15 mouse cellular contexts compared by ENCODE assay signal in genomic region chr15:69923833-69924232, GRCm38 (mm10).
DNase-seq lines count a peak whose midpoint lies in the region; ATAC-seq and TF ChIP-seq lines count a peak whose summit lies in the region.
"Had no signal": no experiment of that assay in that cellular context is flagged by ENCODE, and none has a peak within 500 bp of the region (broad histone marks: within the 10 kb centered on the region; RNA-seq: fewer than 3 reads in every experiment).

No protein-coding gene starts in this region.

- H3K9ac ChIP-seq in forebrain, embryonic 16.5 days (replicated peaks; ENCODE audit: low read depth, low read length): no peak overlapping the region
- H3K9ac ChIP-seq: liver, embryonic 14.5 days had no signal

- no peak for TF ChIP-seq CTCF in thymus, adult 2 months (IDR thresholded peaks at IDR 0.05; ENCODE audit: borderline replicate concordance, control insufficient read depth, extremely low read depth, insufficient read depth, low read length, poor library complexity)

- peak; percentile 69; the same call in 1 of the 2 replicates for ATAC-seq in frontal cortex, adult (ENCODE audit: low TSS enrichment)
- ATAC-seq in forebrain, embryonic 16.5 days: peak; percentile 95
- no peak for ATAC-seq in megakaryocyte progenitor cell, adult 5-6 weeks (replicated peaks; ENCODE audit: poor library complexity)
- ATAC-seq: activated CD4-positive, CD25-positive, alpha-beta regulatory T cell, adult 4 months had no signal

- 14% methylated on average over 4 of the region's 4 CpGs for WGBS in forebrain, embryonic 16.5 days
- WGBS in thymus, adult 2 months: 92% methylated on average over 4 of the region's 4 CpGs

- no peak overlapping the region for H3K4me2 ChIP-seq in forebrain, embryonic 16.5 days (ENCODE audit: low read length)

- intact Hi-C loops in gastrocnemius, postnatal 36 days (cut with DNase I): no loop called here

- no peaks in the 10 kb centered on the region for H3K9me3 ChIP-seq in forebrain, embryonic 16.5 days (ENCODE audit: control insufficient read depth, low read length)

- no peaks in the 10 kb centered on the region for H3K27me3 ChIP-seq in forebrain, embryonic 16.5 days (replicated peaks; ENCODE audit: control insufficient read depth, insufficient read depth, low read length)
- H3K27me3 ChIP-seq in thymus, adult 2 months (ENCODE audit: control insufficient read depth, insufficient read depth, low read length): no peaks in the 10 kb centered on the region; the same call in 1 of the 2 replicates

- no peak for DNase-seq in frontal cortex, postnatal 25 days (ENCODE audit: low spot score in 2 of 2)
- peak; percentile 38 for DNase-seq in Muller cell, postnatal 12 days (ENCODE audit: inconsistent ontology term)
- DNase-seq in left cerebral cortex, adult 11 months (ENCODE audit: low spot score): peak; percentile 7
- no peak for DNase-seq in thymus, adult 2 months
- DNase-seq in gastrocnemius, postnatal 36 days: no peak
- DNase-seq: heart, adult 18-20 months; heart, postnatal 36 days; kidney, adult 9 months; lung, postnatal 4 days; thymus, postnatal 25 days had no signal

- H3K27ac ChIP-seq in forebrain, embryonic 16.5 days (ENCODE audit: low read length): peak overlapping the region; percentile 52
- no peak overlapping the region for H3K27ac ChIP-seq in thymus, adult 2 months (ENCODE audit: control insufficient read depth, insufficient read depth, low read length)
- H3K27ac ChIP-seq: liver, embryonic 14.5 days had no signal

- no peak for TF ChIP-seq POLR2A in thymus, adult 2 months (IDR thresholded peaks at IDR 0.05; ENCODE audit: control insufficient read depth, extremely low read depth, insufficient read depth, low read length, poor library complexity)

- no peak overlapping the region for H3K4me3 ChIP-seq in forebrain, embryonic 16.5 days (replicated peaks; ENCODE audit: low read length)
- no peak overlapping the region for H3K4me3 ChIP-seq in thymus, adult 2 months (ENCODE audit: control insufficient read depth, insufficient read depth, low read length)

- H3K36me3 ChIP-seq in forebrain, embryonic 16.5 days (ENCODE audit: control insufficient read depth, insufficient read depth): no peaks in the 10 kb centered on the region
- no peaks in the 10 kb centered on the region for H3K36me3 ChIP-seq in thymus, adult 2 months (ENCODE audit: control insufficient read depth, insufficient read depth, low read length)

- H3K4me1 ChIP-seq in forebrain, embryonic 16.5 days (replicated peaks; ENCODE audit: control insufficient read depth, insufficient read depth, low read length): peaks cover 9% of the 10 kb centered on the region
- H3K4me1 ChIP-seq in thymus, adult 2 months (replicated peaks; ENCODE audit: control insufficient read depth, insufficient read depth, low read length): no peaks in the 10 kb centered on the region

Comparison
In these comparisons a context has a peak if more than half of its experiments do, and no peak if none do; other contexts are left out.
1. DNase-seq: peak in Muller cell, postnatal 12 days (single experiment) and left cerebral cortex, adult 11 months (single experiment); none in frontal cortex, postnatal 25 days (0 of 2), thymus, adult 2 months (single experiment) and gastrocnemius, postnatal 36 days (0 of 2).